Mouse (Mus musculus): ENCODE data around the gene Exoc4.
A peak's percentile ranks its signal among the peaks of the same experiment; 100 is the strongest.

Gene Exoc4

GRCm38 (mm10) chr6:33248894-33249758 is at the start of gene Exoc4:
Exoc4 (plus strand) TSS chr6:33249085.
- DNase-seq (ENCODE audit: low spot score), result peak; percentile 88

- DNase-seq (ENCODE audit: low spot score), result no peak
Observed at GRCm38 (mm10) chr6:33218780-33219179, 30.1 kb upstream of the Exoc4 start.

GRCm38 (mm10) chr6:33226700-33227099 is 22.2 kb upstream of the Exoc4 start:
- no peak for DNase-seq (ENCODE audit: low spot score)

GRCm38 (mm10) chr6:33227371-33227770 is 21.5 kb upstream of the Exoc4 start:
- DNase-seq (ENCODE audit: low spot score), result no peak

- DNase-seq (ENCODE audit: low spot score), result no peak
Observed at GRCm38 (mm10) chr6:33241250-33241649, 7.6 kb upstream of the Exoc4 start.

GRCm38 (mm10) chr6:33244546-33244945 is 4.3 kb upstream of the Exoc4 start:
- no peak for DNase-seq (ENCODE audit: low spot score)

GRCm38 (mm10) chr6:33247146-33247545 is 1.7 kb upstream of the Exoc4 start:
- DNase-seq (ENCODE audit: low spot score), result no peak

- DNase-seq (ENCODE audit: low spot score), result no peak
Observed at GRCm38 (mm10) chr6:33247576-33248355, 1.1 kb upstream of the Exoc4 start.

GRCm38 (mm10) chr6:33256638-33257037 is 7.8 kb downstream of the Exoc4 start:
- no peak for DNase-seq (ENCODE audit: low spot score)

- no peak for DNase-seq (ENCODE audit: low spot score)
Observed at GRCm38 (mm10) chr6:33257076-33257789, 8.3 kb downstream of the Exoc4 start.

GRCm38 (mm10) chr6:33259926-33260325 is 11.0 kb downstream of the Exoc4 start:
- no peak for DNase-seq (ENCODE audit: low spot score)

- no peak for DNase-seq (ENCODE audit: low spot score)
Observed at GRCm38 (mm10) chr6:33261606-33262005, 12.7 kb downstream of the Exoc4 start.

- no peak for DNase-seq (ENCODE audit: low spot score)
Observed at GRCm38 (mm10) chr6:33263950-33264349, 15.1 kb downstream of the Exoc4 start.

GRCm38 (mm10) chr6:33264388-33264787 is 15.5 kb downstream of the Exoc4 start:
- no peak for DNase-seq (ENCODE audit: low spot score)

GRCm38 (mm10) chr6:33267571-33267970 is 18.7 kb downstream of the Exoc4 start:
- DNase-seq (ENCODE audit: low spot score), result no peak

GRCm38 (mm10) chr6:33283523-33283922 is 34.6 kb downstream of the Exoc4 start:
- no peak for DNase-seq (ENCODE audit: low spot score)

- DNase-seq (ENCODE audit: low spot score), result no peak
Observed at GRCm38 (mm10) chr6:33283936-33284335, 35.1 kb downstream of the Exoc4 start.

- DNase-seq (ENCODE audit: low spot score), result no peak
Observed at GRCm38 (mm10) chr6:33286376-33286775, 37.5 kb downstream of the Exoc4 start.

GRCm38 (mm10) chr6:33294626-33295025 is 45.7 kb downstream of the Exoc4 start:
- DNase-seq (ENCODE audit: low spot score), result peak; percentile 42

GRCm38 (mm10) chr6:33297566-33297965 is 48.7 kb downstream of the Exoc4 start:
- DNase-seq (ENCODE audit: low spot score), result no peak

- no peak for DNase-seq (ENCODE audit: low spot score)
Observed at GRCm38 (mm10) chr6:33298768-33299167, 49.9 kb downstream of the Exoc4 start.

GRCm38 (mm10) chr6:33305996-33306395 is 57.1 kb downstream of the Exoc4 start:
- DNase-seq (ENCODE audit: low spot score), result no peak

Data from testis, postnatal 10 days (tissue).